Mouse (Mus musculus) CD4-positive helper T cell, adult 2 months (primary cell): ENCODE results near the gene Rcn3.
"Not testable (repeated sequence)": the region's sequence is repeated elsewhere in the genome, so short reads cannot be mapped to it uniquely, and the experiment has no call there.

Experiments
- DNase-seq: peaks from one replicate; pipeline ENCODE4 v3.0.0-alpha.2; 2012; ENCODE audit warnings: low read depth, missing footprints, low spot score

The Rcn3 gene

DNA sequence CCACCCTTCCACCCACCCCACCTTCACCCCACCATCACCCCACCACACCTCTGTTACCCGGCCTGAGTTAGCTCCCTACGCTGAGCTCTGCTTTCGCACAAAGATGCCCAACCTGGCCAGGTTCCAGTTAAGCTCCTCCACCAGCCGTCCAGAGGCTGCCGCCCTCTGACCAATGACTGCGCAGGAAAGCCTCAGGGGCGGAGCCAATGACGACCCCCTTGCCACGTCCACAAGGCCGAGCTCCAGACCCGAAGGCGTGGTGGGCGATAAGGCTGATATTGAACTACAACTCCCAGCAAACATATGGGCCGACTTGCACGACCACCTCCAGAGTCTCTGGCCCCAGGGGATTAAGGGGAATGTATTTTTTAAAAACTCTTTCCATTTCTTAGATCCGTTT is at the start of gene Rcn3:
Gene Rcn3 (minus strand): TSS at position 174 of the 400 bp plus-strand sequence.
- DNase-seq, result no peak

GRCm38 (mm10) chr7:45141319-45141718 is 49.3 kb upstream of the Rcn3 start:
- DNase-seq, result no peak

GRCm38 (mm10) chr7:45139904-45140723 is 48.1 kb upstream of the Rcn3 start:
- DNase-seq, result no peak

DNA sequence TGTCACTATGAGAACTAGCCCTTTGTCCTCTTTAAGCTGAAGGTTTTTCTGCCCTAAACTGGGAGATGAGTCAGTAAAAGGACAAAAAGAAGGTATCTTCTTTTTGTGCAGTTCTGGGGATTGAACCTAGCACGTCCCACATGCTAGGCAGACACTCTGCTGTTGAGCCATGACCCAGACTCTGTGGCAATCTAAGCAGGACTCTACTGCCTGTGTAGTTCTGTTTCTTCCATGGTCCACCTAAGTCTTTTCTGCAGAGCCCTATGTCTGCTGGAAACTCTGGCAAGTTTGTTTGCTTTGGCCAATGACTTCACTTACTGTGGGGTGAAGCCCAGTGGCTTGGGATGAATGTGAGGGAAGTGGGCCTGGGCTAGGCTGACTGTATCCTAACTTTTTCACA is 46.4 kb upstream of the Rcn3 start:
- DNase-seq, result no peak

GRCm38 (mm10) chr7:45137171-45138006 is 45.4 kb upstream of the Rcn3 start:
- DNase-seq, result peak; percentile 73

GRCm38 (mm10) chr7:45135993-45136567 is 44.1 kb upstream of the Rcn3 start, which contains the start of the genes Gm45713 and Flt3l:
Gene Gm45713, minus strand, starts transcription at chr7:45136231.
Gene Flt3l, minus strand, starts transcription at chr7:45136432.
- DNase-seq, result peak; percentile 95

GRCm38 (mm10) chr7:45135370-45135769 is 43.3 kb upstream of the Rcn3 start:
- peak; percentile 59 for DNase-seq

GRCm38 (mm10) chr7:45134544-45135026 is 42.6 kb upstream of the Rcn3 start:
- peak; percentile 82 for DNase-seq

DNA sequence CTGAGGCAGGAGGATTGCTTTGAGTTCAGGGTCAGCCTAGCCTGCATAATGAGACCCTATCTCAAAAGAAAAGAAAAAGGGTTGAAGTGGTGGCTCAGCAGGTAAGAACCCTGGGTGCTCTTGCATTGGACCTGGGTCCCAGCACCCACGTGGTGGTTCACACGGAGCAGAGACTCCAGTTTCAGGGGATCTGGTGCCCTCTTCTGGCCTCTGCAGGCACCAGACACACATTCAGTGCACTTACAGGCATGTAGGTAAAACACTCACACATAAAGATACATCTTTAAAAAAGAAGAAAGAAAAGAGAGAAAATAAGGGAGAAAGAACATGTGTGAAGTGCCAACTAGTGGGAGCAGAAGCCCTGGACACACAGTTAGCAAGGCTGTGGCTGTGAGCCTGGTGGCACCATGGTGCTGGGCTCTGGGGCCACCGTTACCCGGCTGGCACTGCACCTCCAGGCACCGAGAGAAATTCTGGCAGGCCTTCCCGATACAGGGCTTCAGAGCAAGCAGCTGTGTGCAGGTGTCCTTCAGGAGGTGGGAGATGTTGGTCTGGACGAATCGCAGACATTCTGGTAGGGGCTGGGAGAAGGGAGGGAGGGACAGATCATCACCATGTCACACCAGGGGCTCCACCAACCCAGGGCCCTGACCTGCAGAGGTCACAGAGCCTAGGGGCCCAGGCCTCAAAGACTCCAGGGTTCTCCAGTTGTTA is 41.6 kb upstream of the Rcn3 start:
- DNase-seq, result no peak

- DNase-seq, result no peak
Measured at GRCm38 (mm10) chr7:45131850-45132249, 39.8 kb upstream of the Rcn3 start.

DNA sequence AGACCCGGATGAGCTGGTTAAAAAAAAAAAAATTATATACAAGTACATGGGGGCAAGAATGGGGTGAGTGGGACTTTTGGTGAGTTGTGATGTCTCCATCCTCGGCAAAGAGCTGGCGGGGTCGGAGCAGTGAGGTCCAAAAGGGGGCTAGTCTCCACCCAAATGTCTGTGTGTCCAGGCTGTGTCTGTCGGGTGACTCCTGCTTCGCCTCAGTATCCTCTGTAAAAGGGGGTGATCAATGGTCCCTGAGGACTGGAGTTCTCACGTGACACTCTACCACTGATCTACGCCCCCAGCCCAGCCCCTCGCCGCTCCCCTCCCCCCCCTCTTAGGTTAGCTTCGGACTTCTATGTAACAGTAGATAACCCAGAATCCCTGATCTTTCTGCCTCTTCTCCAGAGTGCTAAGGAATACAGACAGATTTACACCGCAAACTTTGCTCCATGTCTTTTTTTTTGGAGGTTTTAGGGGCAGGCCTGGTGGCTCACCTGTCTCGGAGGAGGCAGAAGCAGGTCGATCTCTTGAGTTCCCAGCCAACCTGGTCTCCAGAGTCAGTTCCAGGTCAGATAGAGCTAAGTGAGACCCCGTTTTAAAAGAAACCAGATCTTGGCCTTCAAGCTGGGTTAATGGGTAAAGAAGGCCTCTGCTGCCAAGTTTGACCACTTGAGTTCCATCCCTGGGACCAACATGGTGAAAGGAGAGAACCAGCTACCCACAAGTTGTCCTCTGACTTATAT is 37.9 kb upstream of the Rcn3 start:
- no peak for DNase-seq

- no peak for DNase-seq
Measured at GRCm38 (mm10) chr7:45129318-45129717, 37.3 kb upstream of the Rcn3 start.

DNA sequence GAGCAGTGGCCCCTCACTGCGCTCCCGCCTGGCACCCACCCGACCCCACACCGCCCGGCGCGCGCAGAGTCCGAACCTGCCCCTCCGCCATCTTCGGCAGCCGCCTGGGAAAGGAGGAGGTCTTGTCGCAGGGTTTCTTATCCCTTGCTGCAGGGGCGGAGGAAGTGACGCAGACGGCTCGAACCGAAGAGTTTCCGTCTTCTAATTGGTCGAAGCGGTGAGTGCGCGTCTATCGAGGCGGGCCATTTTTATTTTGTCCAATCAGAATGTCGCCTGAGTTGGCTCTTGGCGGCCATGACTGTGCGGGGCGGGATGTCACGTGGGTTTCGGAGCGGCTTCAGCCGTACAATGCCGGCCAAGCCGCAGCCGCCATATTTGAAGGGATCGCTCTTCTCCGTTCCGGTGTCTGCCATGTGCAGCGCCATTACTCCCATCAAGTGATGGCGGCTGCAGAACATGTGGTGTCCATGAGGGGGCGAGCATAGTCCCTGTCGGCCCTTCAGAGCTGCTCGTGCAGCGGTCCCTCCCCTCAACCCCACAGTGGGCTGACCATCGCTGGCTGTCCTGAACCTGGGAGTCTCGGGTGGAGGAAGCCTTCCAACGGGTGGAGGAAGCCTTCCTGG is 36.7 kb upstream of the Rcn3 start, which contains the start of gene Rpl13a:
Gene Rpl13a (minus strand): TSS at position 138 of the 623 bp plus-strand sequence.
- DNase-seq, result peak; percentile 100

- peak; percentile 20 for DNase-seq
Measured at GRCm38 (mm10) chr7:45127700-45128224, 35.7 kb upstream of the Rcn3 start.

- DNase-seq, result peak; percentile 52
Measured at GRCm38 (mm10) chr7:45126844-45127699, 35.1 kb upstream of the Rcn3 start.

DNA sequence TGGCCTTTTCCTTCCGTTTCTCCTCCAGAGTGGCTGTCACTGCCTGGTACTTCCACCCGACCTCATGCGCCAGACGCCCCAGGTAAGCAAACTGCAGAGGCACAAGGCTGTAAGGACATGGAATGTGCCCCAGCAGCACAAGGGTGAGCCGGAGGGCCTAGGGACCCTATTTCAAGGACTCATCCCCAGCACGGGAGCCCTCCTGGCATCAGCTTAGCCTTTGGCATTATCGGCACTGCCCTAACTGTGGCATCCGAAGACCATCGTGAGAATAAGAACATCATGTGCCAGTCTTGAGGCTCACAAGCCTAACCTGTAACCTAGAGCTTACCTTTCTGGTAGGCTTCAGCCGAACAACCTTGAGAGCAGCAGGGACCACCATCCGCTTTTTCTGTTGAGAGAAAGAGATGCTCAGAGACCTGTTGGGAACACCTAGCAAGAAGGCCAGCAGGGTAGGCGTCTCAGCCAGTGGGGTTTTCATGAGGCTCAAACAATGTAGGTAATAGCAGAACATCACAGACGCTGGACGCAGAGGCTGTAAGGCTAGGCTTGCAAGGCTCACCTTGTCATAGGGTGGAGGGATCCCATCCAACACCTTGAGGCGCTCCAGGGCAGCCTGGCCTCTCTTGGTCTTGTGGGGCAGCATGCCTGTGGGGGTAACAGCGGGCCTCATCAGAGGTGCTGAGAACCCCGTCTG is 34.3 kb upstream of the Rcn3 start:
- no peak for DNase-seq

- DNase-seq, result not testable (repeated sequence)
Measured at GRCm38 (mm10) chr7:45125649-45126048, 33.6 kb upstream of the Rcn3 start.

- peak; percentile 69 for DNase-seq
Measured at GRCm38 (mm10) chr7:45125144-45125600, 33.2 kb upstream of the Rcn3 start.
